Mouse (Mus musculus): ENCODE measurements at regions not wholly inside any gene's neighbourhood (a gene's known extent, or its start where the extent isn't known, plus 50 kb on each side); places are given as distances from the start of the nearest gene placed in this dataset.

DNA sequence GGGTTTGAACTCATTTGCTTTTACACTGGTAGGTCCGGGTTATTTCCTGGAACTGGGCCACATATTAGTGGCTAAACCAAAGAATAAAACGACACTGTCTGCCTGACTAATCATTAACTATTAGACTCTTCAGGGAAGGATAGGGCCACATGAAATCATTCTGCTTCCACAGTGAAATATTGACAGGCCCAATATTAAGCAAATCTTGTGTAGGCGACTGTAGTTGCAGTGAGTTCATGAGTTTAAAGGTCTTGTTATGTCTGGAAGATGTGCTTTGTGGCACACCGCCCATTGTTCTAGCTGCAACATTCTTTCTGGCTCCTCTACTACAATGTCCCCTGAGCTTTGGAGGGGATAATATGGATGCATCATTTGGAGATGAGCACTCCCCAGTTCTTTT is 65.7 kb upstream of the Pbx1 start:
- DNase-seq, result no peak

GRCm38 (mm10) chr1:168495687-168496527 is 63.8 kb upstream of the Pbx1 start:
- DNase-seq, result no peak

GRCm38 (mm10) chr1:168487492-168487891 is 55.4 kb upstream of the Pbx1 start:
- no peak for DNase-seq

- no peak for DNase-seq
These were observed 51.6 kb upstream of the Pbx1 start for GRCm38 (mm10) chr1:168483651-168484050.
